Mouse (Mus musculus) ES-Bruce4 (cell line): Measurements from ENCODE around the gene Nbl1.

ENCODE experiments used
- CTCF ChIP-seq: IDR thresholded peaks from one replicate; pipeline ENCODE4 v1.8.1; 2011; ENCODE audit warnings: low read depth, low read length
- EP300 ChIP-seq: IDR thresholded peaks from 2 replicates; pipeline ENCODE4 v1.6.1; 2011; ENCODE audit warnings: low read depth, low read length; ENCODE audit not compliant: insufficient read depth

DNA sequence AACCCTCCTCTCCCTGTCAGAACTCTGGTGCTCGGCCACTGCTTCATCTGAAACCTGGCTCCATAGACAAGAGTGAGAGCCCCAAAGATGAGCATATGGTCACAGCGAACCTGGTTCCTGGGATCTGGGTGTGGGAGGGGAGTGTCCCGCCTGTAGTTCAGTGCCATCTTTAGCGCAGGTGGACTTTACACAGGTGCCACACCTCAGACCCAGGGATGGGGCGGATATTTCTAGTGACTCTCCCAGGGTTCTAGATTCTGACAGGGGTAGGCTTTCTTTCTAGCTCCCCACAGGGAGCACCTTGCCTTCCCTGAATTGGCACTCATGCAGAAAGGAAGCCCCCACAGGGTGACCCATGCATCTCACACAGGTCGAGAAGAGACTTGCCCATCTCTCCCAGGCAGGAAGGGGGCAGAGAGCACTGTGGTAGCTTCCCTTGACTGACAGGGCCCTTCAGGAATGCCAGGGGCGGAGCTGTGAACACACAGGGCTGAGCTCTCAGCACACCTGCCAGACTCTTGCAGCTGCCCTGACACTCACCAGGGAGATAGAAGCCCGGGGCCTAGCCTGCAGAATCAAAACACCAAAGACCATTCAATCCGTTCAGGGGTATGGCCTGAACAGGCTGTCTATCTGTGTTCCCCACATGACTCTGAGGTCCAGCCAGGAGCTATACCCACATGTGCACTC is 3.7 kb downstream of the Nbl1 start:
- no peak for TF ChIP-seq CTCF
- TF ChIP-seq EP300 = no peak
